Mouse (Mus musculus) limb, embryonic 14.5 days (tissue): ENCODE results near the gene Pdgfc. TPM values are rescaled to one million over a fixed set of nuclear protein-coding genes. Genes with fewer than 3 reads are reported as not detected.

Experiments used
- ATAC-seq: fragments of 200-750 bp; cut with Nextera tagmentation; 2 replicates; pipeline ENCODE4 v1.8.0; 2017; ENCODE audit warnings: low read depth, moderate number of reproducible peaks, moderate TSS enrichment; ENCODE audit not compliant: low FRiP score
- DNase-seq: peaks from one replicate; pipeline ENCODE4 v3.0.0-alpha.2; 2015; ENCODE audit warnings: low spot score
- H3K27ac ChIP-seq: fragments of 300-500 bp; sonication (generic); replicated peaks from 2 replicates; pipeline ENCODE4 v1.5.1; 2014; ENCODE audit warnings: low read depth, mild to moderate bottlenecking, low read length, moderate library complexity, mixed read lengths
- H3K27me3 ChIP-seq: fragments of 300-500 bp; sonication (generic); 2 replicates; pipeline ENCODE4 v1.6.1; 2014; ENCODE audit warnings: low read length, mixed read lengths; ENCODE audit not compliant: control insufficient read depth, insufficient read depth
- H3K36me3 ChIP-seq: fragments of 300-500 bp; sonication (generic); 2 replicates; pipeline ENCODE4 v1.6.1; 2014; ENCODE audit warnings: mild to moderate bottlenecking, low read length, moderate library complexity, mixed read lengths; ENCODE audit not compliant: control insufficient read depth, insufficient read depth
- H3K4me1 ChIP-seq: fragments of 300-500 bp; sonication (generic); 2 replicates; pipeline ENCODE4 v1.6.1; 2014; ENCODE audit warnings: antibody characterized with exemption, low read length, mixed read lengths; ENCODE audit not compliant: control insufficient read depth, insufficient read depth
- H3K4me2 ChIP-seq: fragments of 300-500 bp; sonication (generic); replicated peaks from 2 replicates; pipeline ENCODE4 v1.6.1; 2014; ENCODE audit warnings: low read depth, mild to moderate bottlenecking, low read length, moderate library complexity; ENCODE audit not compliant: severe bottlenecking
- H3K4me3 ChIP-seq: fragments of 300-500 bp; sonication (generic); replicated peaks from 2 replicates; pipeline ENCODE4 v1.5.1; 2014; ENCODE audit warnings: low read length
- H3K9ac ChIP-seq: fragments of 300-500 bp; sonication (generic); 2 replicates; pipeline ENCODE4 v1.6.1; 2014; ENCODE audit warnings: mild to moderate bottlenecking, low read depth, low read length, moderate library complexity; ENCODE audit not compliant: severe bottlenecking
- H3K9me3 ChIP-seq: fragments of 300-500 bp; sonication (generic); 2 replicates; pipeline ENCODE4 v1.6.1; 2016; ENCODE audit warnings: low read length; ENCODE audit not compliant: control insufficient read depth
- POLR2A ChIP-seq: fragments of 200-500 bp; IDR thresholded peaks from 2 replicates; pipeline ENCODE4 v1.8.0; 2012; ENCODE audit warnings: inconsistent platforms, mild to moderate bottlenecking, moderate library complexity, borderline replicate concordance; ENCODE audit not compliant: insufficient read depth, insufficient read length; ENCODE audit errors: extremely low read depth
- WGBS: fragments of 180-500 bp; shearing (Covaris S2); extraction: QIAGEN DNeasy Blood & Tissue Kit; methylation state at CpG from one replicate; pipeline ENCODE4 v1.1.7; 2014; 5-methylcytosine and 5-hydroxymethylcytosine counted together
- polyA plus RNA-seq, 2 experiments: library from polyadenylated mRNA; depleted of rRNA in 1 of 2; stranded (reverse) in 1 of 2; unstranded in 1 of 2; fragments of >200 nt; fragmentation: Nextera tagmentation in 1 of 2; extraction: Ambion mirVana in 1 of 2; gene quantifications; 2 replicates each; pipeline versions ENCODE4 v1.2.1 to v1.2.3; 2012 to 2014

Gene Pdgfc
- polyA plus RNA-seq, 2 experiments, result 32.1 to 44.8 TPM

GRCm38 (mm10) chr3:81150228-81150627 is 114.0 kb downstream of the Pdgfc start:
- Histone ChIP-seq H3K4me2 (no peak overlapping the region), H3K4me1 (no peaks in the 10 kb centered on the region), H3K27ac (no peak overlapping the region), H3K9me3 (no peaks in the 10 kb centered on the region), H3K27me3 (no peaks in the 10 kb centered on the region), H3K36me3 (no peaks in the 10 kb centered on the region), H3K9ac (no peak overlapping the region), H3K4me3 (no peak overlapping the region)
- DNase-seq (no peak), ATAC-seq (no peak)
- no peak for TF ChIP-seq POLR2A

- no peaks in the 10 kb centered on the region for H3K4me1 ChIP-seq
- H3K4me3 ChIP-seq, result no peak overlapping the region
- no peaks in the 10 kb centered on the region for H3K36me3 ChIP-seq
- TF ChIP-seq POLR2A, result no peak
- H3K9ac ChIP-seq, result no peak overlapping the region
- DNase-seq, result no peak
- ATAC-seq, result no peak
- no peaks in the 10 kb centered on the region for H3K9me3 ChIP-seq
- no peak overlapping the region for H3K4me2 ChIP-seq
- WGBS, result 77% methylated on average over 1 of the region's 1 CpGs
- H3K27ac ChIP-seq, result no peak overlapping the region
- H3K27me3 ChIP-seq, result no peaks in the 10 kb centered on the region
Measured at GRCm38 (mm10) chr3:81154420-81154819, 118.2 kb downstream of the Pdgfc start.

GRCm38 (mm10) chr3:81160457-81161165 is 124.4 kb downstream of the Pdgfc start:
- Histone ChIP-seq H3K27me3 (no peaks in the 10 kb centered on the region), H3K9ac (no peak overlapping the region), H3K4me2 (no peak overlapping the region), H3K36me3 (no peaks in the 10 kb centered on the region), H3K4me1 (no peaks in the 10 kb centered on the region), H3K4me3 (no peak overlapping the region), H3K27ac (no peak overlapping the region), H3K9me3 (no peaks in the 10 kb centered on the region)
- ATAC-seq, result no peak
- no peak for DNase-seq
- no peak for TF ChIP-seq POLR2A

GRCm38 (mm10) chr3:81162129-81162528 is 125.9 kb downstream of the Pdgfc start:
- ATAC-seq (no peak), DNase-seq (no peak)
- Histone ChIP-seq H3K9me3 (no peaks in the 10 kb centered on the region), H3K4me1 (no peaks in the 10 kb centered on the region), H3K27me3 (no peaks in the 10 kb centered on the region), H3K9ac (no peak overlapping the region), H3K36me3 (no peaks in the 10 kb centered on the region), H3K27ac (no peak overlapping the region), H3K4me3 (no peak overlapping the region), H3K4me2 (no peak overlapping the region)
- TF ChIP-seq POLR2A, result no peak
- WGBS, result 90% methylated on average over 4 of the region's 4 CpGs

GRCm38 (mm10) chr3:81164091-81164490 is 127.9 kb downstream of the Pdgfc start:
- no peaks in the 10 kb centered on the region for H3K36me3 ChIP-seq
- H3K9ac ChIP-seq, result no peak overlapping the region
- H3K27ac ChIP-seq, result no peak overlapping the region
- no peak overlapping the region for H3K4me2 ChIP-seq
- H3K4me3 ChIP-seq, result no peak overlapping the region
- no peak for DNase-seq
- no peaks in the 10 kb centered on the region for H3K4me1 ChIP-seq
- no peaks in the 10 kb centered on the region for H3K27me3 ChIP-seq
- 91% methylated on average over 5 of the region's 5 CpGs for WGBS
- TF ChIP-seq POLR2A, result no peak
- H3K9me3 ChIP-seq, result no peaks in the 10 kb centered on the region
- ATAC-seq, result no peak
